Mouse (Mus musculus) frontal cortex, postnatal 10 days (tissue): ENCODE measurements around the gene E130208F15Rik.

ENCODE experiments used
- DNase-seq, 2 experiments: peaks; one replicate each; pipeline ENCODE4 v3.0.0; 2022; ENCODE audit warnings: low spot score in 2 of 2, mixed read lengths in 1 of 2

The E130208F15Rik gene

DNA sequence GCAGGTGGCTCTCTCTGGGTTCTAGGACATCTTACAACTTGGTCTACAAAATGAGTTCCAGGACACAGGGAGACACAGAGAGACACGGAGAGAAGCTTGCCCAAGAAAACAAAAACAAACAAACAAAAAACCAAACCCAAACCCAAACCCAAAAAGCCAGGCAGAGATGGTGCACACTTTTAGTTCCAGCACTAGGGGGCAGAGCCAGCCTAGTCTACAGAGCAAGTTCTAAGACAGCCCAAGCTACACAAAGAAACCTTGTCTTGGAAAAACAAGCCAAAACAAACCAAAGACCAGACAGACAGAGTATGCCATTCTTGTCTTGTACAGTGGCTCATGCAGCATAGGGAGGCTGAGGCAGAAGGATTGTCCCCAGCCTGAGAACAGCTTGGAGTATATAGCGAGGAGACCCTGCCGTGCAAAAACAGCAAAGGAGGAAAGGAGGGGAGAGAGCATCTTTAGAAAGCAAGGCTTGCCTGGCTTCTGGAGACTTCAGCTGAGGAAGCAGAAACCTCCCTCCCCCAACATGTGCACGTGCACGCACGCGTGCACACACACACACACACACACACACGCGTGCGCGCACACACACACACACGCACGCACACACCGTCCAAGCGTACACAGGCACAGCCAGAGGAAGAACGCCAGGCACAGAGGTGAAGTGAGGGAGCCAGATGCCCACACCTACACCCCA, 15.3 kb upstream of the E130208F15Rik start:
- no peak for DNase-seq

DNA sequence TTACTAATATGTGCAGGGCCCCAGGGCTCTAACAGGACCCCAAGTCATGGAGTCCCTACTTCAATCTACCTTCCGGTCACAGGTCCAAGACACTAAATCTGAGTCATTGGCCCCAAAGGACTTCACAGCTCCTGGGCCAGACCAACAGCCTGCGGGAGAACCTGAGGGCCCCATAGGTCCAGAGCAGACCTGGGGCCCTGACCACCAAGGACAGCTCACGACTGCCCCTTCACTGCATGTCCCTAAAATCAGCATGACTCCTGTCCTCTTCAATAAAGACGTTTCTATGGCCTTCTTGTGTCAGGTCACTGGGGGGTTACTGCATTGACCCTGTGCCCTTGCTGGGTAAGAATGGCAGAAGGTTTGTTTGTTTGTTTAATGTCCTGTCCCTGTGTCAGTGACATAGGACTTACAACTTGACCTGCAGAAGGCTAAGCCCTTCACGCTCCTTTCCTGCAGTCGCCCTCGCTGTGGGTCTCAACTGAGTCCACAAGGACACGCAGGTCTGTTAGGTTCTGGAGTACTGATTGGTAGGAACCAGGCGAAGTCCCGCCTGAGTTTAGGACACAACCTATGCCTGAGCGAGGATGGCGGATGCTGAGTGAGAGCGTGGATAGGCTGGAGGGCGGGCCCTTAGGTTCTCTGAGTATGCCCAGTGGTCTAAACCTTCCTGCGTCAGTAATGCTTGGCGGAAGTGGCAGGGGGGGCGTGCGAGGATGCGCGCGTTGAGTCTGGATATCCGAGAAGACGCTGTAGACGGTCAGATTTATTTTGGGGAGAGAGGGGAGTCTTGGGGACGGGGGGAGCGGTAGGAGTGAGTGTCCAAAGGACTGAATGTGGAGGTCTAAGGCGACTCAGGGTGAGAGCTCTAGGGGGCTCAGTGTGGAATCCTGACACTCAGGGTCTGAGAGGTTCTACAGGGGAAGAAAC, 13.2 kb upstream of the E130208F15Rik start, which contains the start of gene Alkbh6:
TSS of gene Alkbh6 (plus strand) at position 642 of the 930 bp plus-strand sequence.
- peak; percentile 94 to 95 for DNase-seq

DNA sequence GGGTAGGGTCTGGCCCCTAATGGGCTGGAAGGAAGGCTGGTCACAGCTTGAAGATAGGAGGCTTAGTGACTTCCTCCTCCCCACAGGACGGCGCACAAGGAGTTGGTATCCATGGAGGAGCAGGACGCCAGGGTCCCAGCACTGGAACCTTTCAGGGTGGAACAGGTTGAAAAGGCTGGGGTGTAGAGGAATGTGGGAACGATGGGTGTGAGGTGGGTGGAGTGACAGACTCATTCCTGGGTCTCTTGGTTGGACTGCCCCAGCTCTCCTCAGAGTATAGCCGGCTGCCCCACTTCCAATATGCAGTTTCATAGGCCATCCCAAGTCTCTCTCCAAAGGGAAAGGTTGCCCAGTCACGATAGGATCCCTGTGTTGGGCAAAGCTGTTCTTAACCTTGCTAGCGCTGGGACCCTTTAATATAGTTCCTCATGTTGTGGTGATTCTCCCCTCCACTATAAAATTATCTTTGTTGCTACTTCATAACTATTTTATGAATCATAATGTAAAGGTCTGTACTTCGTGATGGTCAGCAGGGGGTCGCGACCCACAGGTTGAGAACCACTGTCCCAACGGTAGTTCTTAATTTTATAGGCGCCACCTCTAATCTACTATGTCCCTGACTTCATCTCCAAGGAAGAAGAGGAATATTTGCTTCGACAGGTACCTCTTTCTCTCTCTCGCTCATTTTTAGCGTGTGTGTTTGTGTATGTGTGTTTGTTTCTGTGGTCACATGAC, 12.0 kb upstream of the E130208F15Rik start:
- no peak for DNase-seq

DNA sequence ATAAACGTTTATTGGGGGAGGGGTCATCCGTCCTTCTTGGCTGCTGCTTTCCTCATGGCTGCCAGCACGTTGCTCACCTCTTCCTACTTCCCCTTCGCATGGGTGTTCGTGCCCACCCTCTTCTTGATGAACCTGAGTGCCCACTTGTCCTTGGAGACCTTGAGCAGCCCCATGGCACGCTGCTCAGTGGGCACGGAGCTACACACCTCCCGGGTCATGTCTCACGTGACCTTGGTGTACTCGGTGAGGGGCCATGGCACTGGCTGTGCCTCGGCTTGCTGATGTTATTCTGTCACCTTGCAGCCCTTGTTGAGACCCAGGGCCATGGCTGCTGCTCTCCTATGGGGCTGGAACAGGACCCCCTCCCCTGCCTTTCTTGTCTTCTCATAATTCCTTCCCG, 11.4 kb upstream of the E130208F15Rik start:
- DNase-seq: no peak

DNA sequence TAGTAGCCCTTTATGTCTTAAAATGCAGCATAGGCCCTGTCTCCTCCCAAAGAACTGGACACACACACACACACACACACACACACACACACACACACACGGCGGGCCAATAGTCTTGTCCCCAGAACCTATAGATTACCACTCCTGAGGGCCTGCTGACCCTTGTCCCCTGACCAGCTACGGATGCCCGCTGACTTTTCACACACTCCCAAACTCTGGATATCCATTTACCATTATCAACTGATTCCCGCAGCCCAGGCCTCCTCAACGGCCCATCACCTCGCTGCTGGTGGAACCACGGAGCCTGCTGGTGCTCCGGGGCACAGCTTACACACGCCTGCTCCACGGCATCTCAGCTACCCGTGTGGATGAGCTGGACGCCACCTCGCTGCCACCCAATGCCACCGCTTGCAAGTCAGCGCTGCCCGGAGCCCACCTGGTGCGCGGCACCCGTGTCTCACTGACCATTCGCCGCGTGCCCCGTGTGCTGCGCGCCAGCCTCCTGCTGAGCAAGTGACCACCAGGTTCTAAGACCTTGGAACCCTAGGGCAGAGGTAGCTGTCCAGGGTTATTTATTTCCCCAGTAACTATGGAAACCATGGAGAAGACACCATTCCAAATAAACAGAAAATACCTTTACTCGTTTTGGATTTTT, 7.7 kb upstream of the E130208F15Rik start:
- DNase-seq: no peak

DNA sequence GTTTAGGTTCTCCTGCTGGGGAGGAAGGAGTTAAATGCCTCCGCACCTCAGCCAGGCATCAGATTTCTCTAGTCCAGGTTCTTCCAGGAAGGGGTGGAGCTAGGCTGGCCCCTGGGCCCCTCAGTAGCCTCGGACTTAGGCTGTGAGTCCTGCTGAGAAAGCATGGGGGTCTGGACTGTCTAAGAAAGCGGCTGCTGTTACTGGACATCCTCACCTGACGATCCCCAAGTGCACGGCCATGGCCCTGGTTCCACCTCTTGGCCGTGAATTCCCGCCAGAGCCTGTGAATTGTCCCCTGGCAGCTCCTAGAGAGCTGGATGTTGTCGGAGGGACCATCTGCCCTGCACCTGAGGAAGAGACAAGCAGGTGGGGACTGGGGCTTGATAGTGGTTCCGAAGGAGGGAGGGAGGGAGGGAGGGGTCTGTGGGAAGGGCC, 6.8 kb upstream of the E130208F15Rik start, which contains the start of gene Syne4:
TSS of gene Syne4 (plus strand) at position 87 of the 435 bp plus-strand sequence.
- DNase-seq: no peak

DNA sequence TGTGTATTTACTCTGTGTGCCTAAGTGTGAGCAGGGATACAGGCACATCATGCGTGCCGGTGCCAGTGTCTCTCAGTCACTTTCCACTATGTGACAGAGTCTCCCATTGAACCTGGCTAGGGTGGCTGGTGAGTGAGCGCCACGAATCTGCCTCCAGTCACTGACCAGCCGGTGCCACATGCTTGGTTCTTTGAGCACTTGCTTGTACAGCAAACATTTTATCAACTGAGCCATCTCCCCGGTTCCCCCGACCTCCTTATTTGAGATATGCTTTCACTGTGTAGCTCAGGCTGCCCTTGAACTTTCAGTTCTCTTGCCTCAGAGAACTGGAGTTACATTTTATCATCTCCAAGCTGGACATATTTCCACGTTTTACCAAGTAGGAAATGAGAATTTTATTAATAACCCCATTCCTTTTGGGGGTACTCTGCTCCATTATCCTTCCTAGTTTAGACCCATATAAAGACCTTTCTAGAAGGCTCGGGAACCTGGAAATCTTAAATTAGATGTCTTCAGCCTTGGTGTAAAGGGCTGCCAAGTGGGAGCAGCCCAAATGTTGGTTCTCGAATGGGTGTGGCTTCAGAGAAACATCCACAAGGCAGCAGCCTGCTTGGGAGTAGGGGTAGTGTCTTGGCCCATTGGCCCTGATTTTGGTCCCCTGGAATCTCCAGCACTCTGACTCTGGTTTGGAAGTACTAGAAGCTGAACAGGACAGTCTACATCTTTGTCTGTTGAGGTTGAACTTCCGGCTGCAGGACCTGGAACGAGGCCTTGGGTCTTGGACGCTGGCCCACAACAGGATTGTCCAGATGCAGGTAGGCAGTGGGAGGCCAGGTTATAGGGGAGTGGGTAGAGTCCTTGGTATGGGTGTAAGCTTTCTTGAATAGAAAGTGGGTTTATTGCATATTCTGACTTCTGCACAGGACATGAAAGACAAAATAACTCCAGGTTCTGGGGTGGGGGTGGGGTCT, 5.7 kb upstream of the E130208F15Rik start:
- DNase-seq: no peak

DNA sequence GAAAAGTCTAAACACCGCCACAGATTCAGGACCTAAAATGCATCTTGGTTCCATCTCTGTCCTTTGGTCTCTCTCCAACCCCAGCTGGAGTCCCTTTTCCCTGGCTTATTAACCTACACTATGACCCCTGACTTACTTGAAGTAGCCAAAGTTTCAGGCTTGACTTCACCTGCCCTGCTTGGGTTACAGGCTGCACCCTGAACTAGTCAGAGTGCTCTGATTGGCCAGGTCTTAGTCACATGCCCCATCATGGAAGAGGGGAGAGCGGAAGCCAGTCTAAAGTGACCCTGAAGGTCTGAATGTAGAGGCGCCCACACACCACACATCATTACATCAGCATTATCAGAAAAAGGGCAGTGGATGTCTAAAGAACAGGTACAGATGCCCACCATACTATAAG, 3.4 kb upstream of the E130208F15Rik start:
- no peak for DNase-seq

DNA sequence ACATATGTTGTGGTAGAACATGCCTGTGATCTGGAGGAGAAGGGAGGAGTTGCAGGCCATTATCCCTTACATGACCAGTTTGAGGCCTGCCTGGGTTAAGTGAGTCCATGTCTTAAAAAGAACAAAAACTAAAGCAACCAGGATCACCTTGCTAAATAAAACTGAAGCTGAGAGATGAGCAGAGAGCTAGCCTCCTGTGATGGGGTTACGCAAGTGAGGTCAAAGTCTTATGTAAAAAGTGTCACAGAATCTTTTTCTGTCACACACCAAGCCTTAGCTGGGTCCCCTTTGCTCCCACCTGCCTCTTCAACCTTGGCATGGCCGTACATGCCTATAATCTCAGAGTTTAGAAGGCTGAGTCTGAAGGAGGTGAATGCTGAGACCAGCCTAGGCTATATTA, 594 bp upstream of the E130208F15Rik start:
- DNase-seq: no peak

DNA sequence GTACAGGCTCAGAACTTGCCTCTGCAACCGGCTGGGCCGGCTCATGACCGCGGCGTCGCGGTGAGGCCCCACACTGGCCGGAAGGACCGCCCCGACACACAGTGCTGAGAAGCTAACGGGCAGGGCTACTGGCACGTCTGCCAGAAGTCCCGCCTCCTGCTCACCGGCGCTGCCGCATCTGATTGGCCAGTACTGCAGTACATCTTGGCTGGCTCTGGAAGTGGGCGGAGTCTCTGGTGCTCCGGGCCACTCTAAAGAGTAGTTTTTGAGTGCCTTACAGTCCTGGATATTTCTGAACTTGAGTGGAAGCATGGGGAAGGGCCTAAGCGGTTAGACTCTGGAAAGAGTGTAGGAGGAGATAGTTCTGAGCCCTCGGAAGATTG, 736 bp downstream of the E130208F15Rik start:
- DNase-seq: peak; percentile 93 to 96

DNA sequence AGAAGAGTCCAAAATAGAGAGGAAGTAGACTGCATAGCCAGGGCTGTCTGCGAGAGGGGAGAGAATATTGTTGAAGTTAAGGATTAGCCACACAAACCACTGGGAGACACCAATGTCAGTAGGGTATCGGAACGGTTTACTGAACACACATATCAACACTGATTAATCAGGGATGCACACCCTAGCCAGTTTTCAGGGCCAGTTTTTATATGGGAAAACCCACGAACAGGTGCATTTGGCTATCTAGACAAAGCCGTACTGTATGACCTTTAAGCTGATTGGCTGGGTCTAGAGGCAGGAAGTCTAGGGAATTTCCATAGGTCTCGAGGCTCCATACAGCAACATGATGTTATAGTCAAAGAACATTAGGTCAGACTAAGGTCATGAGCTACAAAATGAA, 1.3 kb downstream of the E130208F15Rik start:
- DNase-seq: no peak

DNA sequence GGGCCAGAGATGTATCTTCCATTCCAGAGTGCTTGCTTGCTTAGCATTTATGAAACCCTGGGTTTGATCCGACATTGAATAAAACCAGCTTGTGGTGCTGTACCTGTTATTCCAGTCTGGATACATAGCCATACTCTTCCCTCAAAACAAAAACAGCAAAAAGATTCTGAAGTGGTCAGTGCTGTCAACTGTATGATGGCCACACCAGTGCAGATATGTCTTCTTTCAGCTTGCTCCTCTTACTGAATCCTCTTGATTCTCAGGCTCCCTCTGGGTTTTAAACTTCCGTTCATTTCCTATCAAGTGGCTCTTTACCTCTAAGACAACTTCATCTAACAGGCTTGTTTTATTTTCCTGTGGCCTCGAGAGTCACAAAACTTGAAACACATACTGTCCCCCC, 2.3 kb downstream of the E130208F15Rik start, which contains the start of gene Sdhaf1:
TSS of gene Sdhaf1 (minus strand) at position 101 of the 400 bp plus-strand sequence.
- no peak for DNase-seq

DNA sequence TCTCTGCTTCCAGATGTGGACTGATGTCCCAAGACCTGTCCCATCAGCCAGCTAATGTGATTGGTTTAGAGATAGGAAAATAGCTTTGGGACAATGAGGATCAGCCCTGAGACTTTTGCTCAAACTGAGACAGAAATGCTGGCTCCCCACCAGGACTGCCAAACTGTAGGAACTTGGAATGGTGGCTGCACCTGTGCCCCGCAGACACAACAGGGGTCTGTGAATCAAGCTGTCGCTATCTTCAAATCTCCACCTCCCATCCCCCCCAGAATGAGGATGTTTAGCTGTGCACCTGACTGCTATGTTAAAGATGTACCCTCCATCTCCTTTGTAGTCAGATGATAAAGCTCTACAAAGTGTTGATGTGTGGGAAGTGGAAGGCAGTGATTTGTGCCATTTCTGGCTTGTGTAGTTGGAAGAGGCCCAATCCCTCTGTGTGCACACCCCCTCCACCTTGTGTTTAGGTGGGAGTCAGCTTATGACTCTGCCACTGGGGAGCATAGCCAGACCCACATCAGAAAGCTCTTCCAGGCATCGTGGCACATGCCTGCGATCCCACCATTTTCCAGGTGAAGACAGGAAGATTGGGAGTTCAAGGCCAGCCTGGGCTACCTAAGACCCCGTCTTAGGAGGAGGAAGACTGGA, 2.9 kb downstream of the E130208F15Rik start:
- no peak for DNase-seq

DNA sequence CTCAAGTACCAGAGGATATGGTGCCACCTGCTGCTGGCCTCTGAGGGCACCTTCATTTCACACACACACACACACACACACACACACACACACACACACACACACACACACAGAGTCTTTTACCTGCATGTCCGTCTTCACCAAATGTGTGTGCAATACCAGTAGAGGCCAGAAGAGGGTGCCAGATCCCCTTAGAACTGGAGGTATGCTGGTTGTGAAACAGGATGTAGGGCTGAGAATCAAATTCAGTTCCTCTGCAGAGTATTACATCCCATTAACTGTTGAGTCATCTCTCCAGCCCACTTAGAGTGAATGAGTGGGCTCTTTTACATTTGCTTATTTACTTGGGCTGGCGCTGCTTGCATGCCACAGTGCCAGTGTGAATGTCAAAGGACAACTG, 3.8 kb downstream of the E130208F15Rik start:
- DNase-seq: no peak

DNA sequence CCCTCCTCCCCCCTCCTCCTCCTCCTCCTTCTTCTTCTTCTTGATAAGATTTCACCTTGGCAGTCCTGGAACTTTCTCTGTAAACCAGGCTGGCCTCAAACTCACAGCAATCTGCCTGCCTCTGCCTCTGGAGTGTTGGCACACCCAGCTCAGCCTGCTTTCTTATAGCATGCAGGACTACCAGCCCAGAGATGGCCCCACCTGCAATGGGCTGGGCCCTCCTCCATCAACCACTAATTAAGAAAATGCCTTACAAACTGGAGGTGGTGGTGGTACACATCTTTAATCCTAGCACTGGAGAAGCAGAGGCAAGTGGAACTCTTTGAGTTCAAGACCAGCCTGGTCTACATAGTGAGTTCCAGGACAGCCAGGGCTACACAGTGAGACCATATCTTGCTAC, 4.9 kb downstream of the E130208F15Rik start:
- DNase-seq: no peak

DNA sequence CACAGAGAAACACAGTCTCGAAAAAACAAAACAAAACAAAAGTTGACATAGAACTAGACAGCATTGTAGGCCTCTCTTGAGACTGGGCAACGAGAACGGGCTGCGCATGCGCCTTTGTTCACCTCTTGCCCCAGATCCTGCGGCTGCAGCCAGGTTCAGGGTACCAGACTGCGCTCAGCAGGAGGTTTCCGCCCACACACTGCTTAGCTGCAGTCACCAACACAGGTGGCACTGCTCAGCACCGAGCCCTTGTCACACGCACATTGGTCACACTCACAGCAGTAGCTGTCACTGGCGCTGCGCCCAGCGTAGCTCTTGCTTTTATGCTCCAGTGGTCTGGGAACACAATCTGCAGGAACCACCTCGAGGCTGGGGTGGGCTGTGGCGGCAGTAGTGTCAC, 5.6 kb downstream of the E130208F15Rik start:
- DNase-seq: no peak

DNA sequence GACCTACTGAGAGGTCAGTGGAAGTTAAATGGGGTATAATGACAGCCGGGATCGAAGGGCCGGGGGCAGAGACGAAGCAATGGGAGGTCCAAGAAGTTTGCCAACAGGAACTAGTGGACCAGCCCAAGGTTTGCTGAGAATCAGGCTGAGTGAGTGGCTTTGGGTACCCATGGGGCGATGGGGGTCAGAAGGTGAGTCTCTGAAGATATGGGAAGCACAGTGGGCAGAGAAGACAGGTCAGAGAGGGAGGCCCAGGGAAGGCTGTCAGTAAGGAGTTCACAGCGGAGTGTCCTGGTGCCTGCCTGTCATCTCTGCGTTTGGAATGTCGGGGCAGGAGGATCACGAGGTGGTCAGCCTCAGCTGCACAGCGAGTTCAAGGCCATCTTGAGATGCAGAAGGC, 6.8 kb downstream of the E130208F15Rik start:
- no peak for DNase-seq

DNA sequence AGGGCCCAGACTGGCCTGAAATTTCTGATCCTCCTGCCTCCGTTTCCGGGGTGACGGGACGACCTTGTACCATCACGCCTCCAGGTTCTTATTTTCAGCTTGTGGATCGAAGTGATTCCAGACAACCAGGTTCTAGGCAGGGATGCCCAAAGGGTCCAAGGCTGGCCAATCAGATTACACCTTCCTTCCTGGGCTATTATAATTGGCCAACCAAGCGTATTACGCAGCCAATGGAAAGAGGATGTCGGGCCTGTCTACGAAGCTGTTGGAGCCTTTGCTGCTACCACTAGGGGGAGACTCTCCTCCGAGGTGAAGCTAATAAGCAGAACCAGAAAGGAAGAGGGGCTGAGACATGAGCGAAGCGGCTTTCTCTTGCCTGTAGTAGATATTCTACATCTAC, 10.3 kb downstream of the E130208F15Rik start:
- peak; percentile 85 to 91 for DNase-seq

DNA sequence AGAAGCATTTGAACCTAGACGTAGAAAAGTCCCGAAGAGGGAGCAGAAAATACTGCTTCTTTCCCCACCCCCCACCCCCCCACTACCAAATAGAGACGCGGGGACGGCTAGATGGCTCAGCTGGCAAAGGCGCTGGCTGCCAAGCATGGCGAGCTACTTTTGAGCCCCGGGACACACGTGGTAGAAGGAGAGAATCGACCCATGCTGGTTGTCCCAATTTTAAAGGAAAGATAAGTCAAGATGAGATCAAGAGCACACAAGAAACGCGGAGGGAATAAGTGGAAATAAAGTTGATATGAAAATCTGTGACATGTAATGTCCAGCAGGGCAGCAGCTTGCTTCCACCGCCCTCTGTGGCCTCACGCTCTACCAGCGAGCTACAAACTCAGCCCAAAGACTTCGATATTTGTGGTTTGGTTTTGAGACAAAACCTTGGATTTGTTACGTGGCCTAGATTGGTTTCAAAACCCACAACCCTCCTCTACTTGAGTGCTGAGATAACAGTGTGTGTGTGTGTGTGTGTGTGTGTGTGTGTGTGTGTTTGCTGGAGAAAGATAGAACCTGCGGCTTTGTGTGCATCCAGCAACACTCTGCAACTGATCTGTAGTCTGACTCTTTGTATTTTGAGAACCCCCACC, 11.2 kb downstream of the E130208F15Rik start:
- no peak for DNase-seq
